Mouse (Mus musculus): Measurements from ENCODE around the gene Cacna1s. TPM values are rescaled to one million over a fixed set of nuclear protein-coding genes. Genes with fewer than 3 reads are reported as not detected.

The Cacna1s gene
- total and polyA plus RNA-seq, 2 experiments from 2014 or later, result 0.49 TPM; not detected in 1

DNA sequence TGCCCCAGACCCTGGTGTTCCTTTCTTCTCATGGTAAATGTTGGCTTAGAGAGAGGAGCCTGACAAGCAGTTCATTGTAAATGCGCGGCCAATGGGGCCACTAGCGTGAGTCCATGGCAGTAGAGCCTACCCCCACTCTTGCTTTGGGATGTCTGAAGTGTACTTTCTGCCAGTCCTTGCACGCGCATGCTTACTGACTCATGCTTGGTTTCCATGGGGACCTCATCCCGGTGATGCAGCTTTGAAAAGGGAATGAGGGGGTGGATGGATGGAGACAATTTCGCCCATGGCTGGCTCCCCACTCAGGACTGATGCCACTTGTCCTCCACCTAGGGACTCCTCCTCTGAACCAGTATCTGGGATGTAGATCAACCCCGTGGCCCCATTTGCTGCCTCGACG is 91.0 kb downstream of the Cacna1s start:
- peaks cover 12% of the 10 kb centered on the region; the same call in 1 of the 2 replicates for H3K4me1 ChIP-seq (ENCODE audit: control insufficient read depth, insufficient read depth)
- no peak overlapping the region for H3K27ac ChIP-seq (ENCODE audit: low read depth)
- H3K9ac ChIP-seq (replicated peaks; ENCODE audit: low read depth, low read length), result no peak overlapping the region
- 91% methylated on average over 10 of the region's 10 CpGs for WGBS
- H3K27me3 ChIP-seq (ENCODE audit: control insufficient read depth, insufficient read depth, low read length), result no peaks in the 10 kb centered on the region
- TF ChIP-seq CTCF (IDR thresholded peaks at IDR 0.05; ENCODE audit: low read depth) (no peak), EP300 (IDR thresholded peaks at IDR 0.05; ENCODE audit: low read depth) (no peak)
- ATAC-seq (ENCODE audit: insufficient read depth, low read depth) (no peak), DNase-seq (ENCODE audit: low spot score) (no peak)
- H3K4me2 ChIP-seq (ENCODE audit: low read depth, low read length), result no peak overlapping the region
- H3K4me3 ChIP-seq (ENCODE audit: low read depth, low read length), result no peak overlapping the region
- H3K9me3 ChIP-seq (replicated peaks; ENCODE audit: control insufficient read depth, low read length), result no peaks in the 10 kb centered on the region
- no peaks in the 10 kb centered on the region for H3K36me3 ChIP-seq (replicated peaks; ENCODE audit: control insufficient read depth, insufficient read depth, low read length)

DNA sequence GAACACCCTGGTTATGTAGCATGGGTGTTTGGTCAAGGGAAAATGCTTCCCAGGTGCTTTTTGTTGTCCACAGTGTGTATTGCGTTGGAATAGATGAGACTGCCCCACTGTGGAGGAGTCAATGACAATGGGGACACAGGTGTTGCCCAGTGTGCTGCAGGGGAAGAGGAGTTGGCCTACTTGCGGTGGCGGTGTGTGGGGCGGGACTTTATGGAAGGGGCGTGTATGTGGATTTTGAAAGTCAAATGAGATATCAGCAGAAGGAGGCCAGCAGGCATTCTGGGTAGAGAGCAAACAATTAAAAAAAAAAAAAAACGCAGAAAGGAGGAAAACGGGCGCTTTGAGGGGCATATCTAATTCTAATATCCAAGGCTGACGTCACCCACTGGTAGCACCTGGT is 97.2 kb downstream of the Cacna1s start:
- H3K9ac ChIP-seq (replicated peaks; ENCODE audit: low read depth, low read length), result no peak overlapping the region
- no peaks in the 10 kb centered on the region for H3K36me3 ChIP-seq (replicated peaks; ENCODE audit: control insufficient read depth, insufficient read depth, low read length)
- ATAC-seq (ENCODE audit: insufficient read depth, low read depth) (no peak), DNase-seq (ENCODE audit: low spot score) (no peak)
- H3K27ac ChIP-seq (ENCODE audit: low read depth), result no peak overlapping the region
- H3K4me2 ChIP-seq (ENCODE audit: low read depth, low read length), result no peak overlapping the region
- no peaks in the 10 kb centered on the region for H3K27me3 ChIP-seq (ENCODE audit: control insufficient read depth, insufficient read depth, low read length)
- no peak for TF ChIP-seq CTCF (IDR thresholded peaks at IDR 0.05; ENCODE audit: low read depth)
- TF ChIP-seq EP300 (IDR thresholded peaks at IDR 0.05; ENCODE audit: low read depth), result no peak
- H3K4me1 ChIP-seq (ENCODE audit: control insufficient read depth, insufficient read depth), result no peaks in the 10 kb centered on the region
- 90% methylated on average over 9 of the region's 9 CpGs for whole genome bisulfite sequencing
- H3K4me3 ChIP-seq (ENCODE audit: low read depth, low read length), result no peak overlapping the region
- H3K9me3 ChIP-seq (replicated peaks; ENCODE audit: control insufficient read depth, low read length), result no peaks in the 10 kb centered on the region

DNA sequence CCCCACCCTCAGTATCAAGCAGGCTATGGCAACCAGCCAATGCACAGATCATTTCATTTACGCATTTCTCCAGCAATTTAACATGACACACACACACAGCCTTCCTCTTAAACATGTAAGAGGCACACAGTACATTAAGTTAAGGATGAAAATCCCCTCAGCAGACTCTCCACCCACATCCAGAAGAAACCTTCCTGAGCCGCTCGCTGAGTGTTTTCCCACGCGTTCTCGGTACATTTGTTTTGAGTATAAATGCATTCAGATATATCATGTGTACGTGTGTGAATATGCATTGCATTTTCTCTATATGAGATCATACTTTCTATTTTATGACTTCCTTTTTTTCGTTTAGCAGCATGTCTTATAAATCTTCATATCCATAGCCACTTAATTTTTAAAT is 98.8 kb downstream of the Cacna1s start:
- Histone ChIP-seq H3K27ac (ENCODE audit: low read depth) (no peak overlapping the region), H3K4me3 (ENCODE audit: low read depth, low read length) (no peak overlapping the region), H3K27me3 (ENCODE audit: control insufficient read depth, insufficient read depth, low read length) (no peaks in the 10 kb centered on the region), H3K4me1 (ENCODE audit: control insufficient read depth, insufficient read depth) (no peaks in the 10 kb centered on the region), H3K36me3 (replicated peaks; ENCODE audit: control insufficient read depth, insufficient read depth, low read length) (no peaks in the 10 kb centered on the region), H3K9ac (replicated peaks; ENCODE audit: low read depth, low read length) (no peak overlapping the region), H3K9me3 (replicated peaks; ENCODE audit: control insufficient read depth, low read length) (no peaks in the 10 kb centered on the region), H3K4me2 (ENCODE audit: low read depth, low read length) (no peak overlapping the region)
- DNase-seq (ENCODE audit: low spot score) (no peak), ATAC-seq (ENCODE audit: insufficient read depth, low read depth) (no peak)
- TF ChIP-seq EP300 (IDR thresholded peaks at IDR 0.05; ENCODE audit: low read depth) (no peak), CTCF (IDR thresholded peaks at IDR 0.05; ENCODE audit: low read depth) (no peak)
- 70% methylated on average over 8 of the region's 8 CpGs for WGBS

DNA sequence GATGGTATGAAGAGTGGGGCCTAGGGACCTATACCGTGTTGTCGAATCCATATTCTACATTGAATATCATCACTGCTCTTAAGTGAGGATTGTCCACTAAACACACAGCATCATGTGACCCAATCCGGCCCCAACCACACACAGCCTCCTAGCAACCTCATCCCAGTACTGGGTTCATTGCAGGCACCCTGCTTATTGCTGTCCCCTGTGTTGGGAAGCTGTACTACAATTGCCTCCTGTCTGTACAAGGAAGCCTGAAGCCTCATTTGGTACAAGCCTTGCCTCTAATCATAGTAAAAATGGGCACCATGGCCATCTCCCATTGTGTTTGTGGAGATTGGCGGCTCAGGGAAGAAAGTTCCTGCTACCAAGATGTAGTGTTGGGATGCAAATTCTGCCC is 103.8 kb downstream of the Cacna1s start:
- Histone ChIP-seq H3K27ac (ENCODE audit: low read depth) (no peak overlapping the region), H3K36me3 (replicated peaks; ENCODE audit: control insufficient read depth, insufficient read depth, low read length) (no peaks in the 10 kb centered on the region), H3K9ac (replicated peaks; ENCODE audit: low read depth, low read length) (no peak overlapping the region), H3K9me3 (replicated peaks; ENCODE audit: control insufficient read depth, low read length) (no peaks in the 10 kb centered on the region), H3K4me3 (ENCODE audit: low read depth, low read length) (no peak overlapping the region), H3K27me3 (ENCODE audit: control insufficient read depth, insufficient read depth, low read length) (no peaks in the 10 kb centered on the region), H3K4me1 (ENCODE audit: control insufficient read depth, insufficient read depth) (no peaks in the 10 kb centered on the region), H3K4me2 (ENCODE audit: low read depth, low read length) (no peak overlapping the region)
- TF ChIP-seq EP300 (IDR thresholded peaks at IDR 0.05; ENCODE audit: low read depth) (no peak), CTCF (IDR thresholded peaks at IDR 0.05; ENCODE audit: low read depth) (no peak)
- ATAC-seq (ENCODE audit: insufficient read depth, low read depth) (no peak), DNase-seq (ENCODE audit: low spot score) (no peak)
- 92% methylated on average over 4 of the region's 4 CpGs for WGBS

DNA sequence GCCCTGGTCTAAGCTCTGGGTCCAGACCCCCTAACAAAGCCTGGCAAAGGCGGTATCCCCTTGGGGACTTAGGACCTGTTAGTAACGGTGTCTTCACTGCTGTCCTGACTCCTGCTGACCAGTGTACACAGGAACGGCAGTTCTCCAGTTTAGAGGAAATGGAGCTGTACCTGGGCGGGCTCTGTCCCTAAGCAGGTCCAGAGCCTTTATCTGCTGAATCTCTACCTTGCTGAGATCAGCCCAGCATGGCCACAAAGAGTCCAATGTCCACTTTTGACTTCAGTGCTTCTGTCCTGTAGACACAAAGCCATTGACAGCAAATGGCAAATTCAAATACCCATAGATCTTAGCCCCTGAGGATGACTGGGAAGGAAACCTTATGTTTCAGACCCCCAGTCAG is 104.4 kb downstream of the Cacna1s start:
- Histone ChIP-seq H3K36me3 (replicated peaks; ENCODE audit: control insufficient read depth, insufficient read depth, low read length) (no peaks in the 10 kb centered on the region), H3K4me3 (ENCODE audit: low read depth, low read length) (no peak overlapping the region), H3K27me3 (ENCODE audit: control insufficient read depth, insufficient read depth, low read length) (no peaks in the 10 kb centered on the region), H3K4me1 (ENCODE audit: control insufficient read depth, insufficient read depth) (no peaks in the 10 kb centered on the region), H3K9ac (replicated peaks; ENCODE audit: low read depth, low read length) (no peak overlapping the region), H3K4me2 (ENCODE audit: low read depth, low read length) (no peak overlapping the region), H3K27ac (ENCODE audit: low read depth) (no peak overlapping the region), H3K9me3 (replicated peaks; ENCODE audit: control insufficient read depth, low read length) (no peaks in the 10 kb centered on the region)
- 83% methylated on average over 4 of the region's 4 CpGs for WGBS
- ATAC-seq (ENCODE audit: insufficient read depth, low read depth), result no peak
- no peak for DNase-seq (ENCODE audit: low spot score)
- TF ChIP-seq CTCF (IDR thresholded peaks at IDR 0.05; ENCODE audit: low read depth) (no peak), EP300 (IDR thresholded peaks at IDR 0.05; ENCODE audit: low read depth) (no peak)

DNA sequence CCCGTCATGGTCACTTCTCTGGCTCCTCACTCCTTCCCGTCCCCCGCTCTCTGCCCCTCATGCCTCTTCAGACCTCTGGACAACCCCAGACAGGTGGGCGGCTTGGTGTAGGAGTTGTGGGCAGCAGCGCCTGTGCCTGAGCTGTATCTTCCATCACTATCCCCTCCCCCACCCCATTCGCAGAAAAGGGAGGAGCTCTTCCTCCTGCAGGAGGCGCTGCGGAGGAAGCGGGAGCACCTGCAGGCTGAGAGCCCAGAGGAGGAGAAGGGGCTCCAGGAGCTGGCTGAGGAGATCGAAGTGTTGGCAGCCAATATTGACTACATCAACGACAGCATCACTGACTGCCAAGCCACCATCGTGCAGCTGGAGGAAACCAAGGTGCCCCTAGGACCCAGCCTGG is 107.3 kb downstream of the Cacna1s start:
- DNase-seq (ENCODE audit: low spot score) (no peak), ATAC-seq (ENCODE audit: insufficient read depth, low read depth) (no peak)
- Histone ChIP-seq H3K27ac (ENCODE audit: low read depth) (no peak overlapping the region), H3K27me3 (ENCODE audit: control insufficient read depth, insufficient read depth, low read length) (no peaks in the 10 kb centered on the region), H3K36me3 (replicated peaks; ENCODE audit: control insufficient read depth, insufficient read depth, low read length) (no peaks in the 10 kb centered on the region), H3K4me1 (ENCODE audit: control insufficient read depth, insufficient read depth) (no peaks in the 10 kb centered on the region), H3K9me3 (replicated peaks; ENCODE audit: control insufficient read depth, low read length) (no peaks in the 10 kb centered on the region), H3K4me3 (ENCODE audit: low read depth, low read length) (no peak overlapping the region), H3K4me2 (ENCODE audit: low read depth, low read length) (0 out of 2 replicates have a peak overlapping the region, but pooled peaks have one; percentile 21), H3K9ac (replicated peaks; ENCODE audit: low read depth, low read length) (no peak overlapping the region)
- 51% methylated on average over 10 of the region's 12 CpGs for WGBS
- TF ChIP-seq EP300 (IDR thresholded peaks at IDR 0.05; ENCODE audit: low read depth), result no peak
- TF ChIP-seq CTCF (IDR thresholded peaks at IDR 0.05; ENCODE audit: low read depth), result no peak
